8 mouse cellular contexts compared by ENCODE assay signal in genomic region chr3:96262979-96263550, GRCm38 (mm10). TPM values are rescaled to one million over a fixed set of nuclear protein-coding genes. Genes with fewer than 3 reads are reported as not detected.
DNase-seq lines count a peak whose midpoint lies in the region; ATAC-seq lines count a peak whose summit lies in the region.

Gene Hist2h4, minus strand, starts transcription at chr3:96263311.

- peak; percentile 86 for ATAC-seq in intestine, embryonic 14.5 days (replicated peaks; ENCODE audit: low FRiP score, low TSS enrichment, low read depth)
- peak; percentile 85 for ATAC-seq in megakaryocyte progenitor cell, adult 5-6 weeks (replicated peaks; ENCODE audit: poor library complexity)

- peak within 1 kb of the TSS; percentile 85 for H3K9ac ChIP-seq in intestine, embryonic 14.5 days (ENCODE audit: low read length)

- H3K9me3 ChIP-seq in intestine, embryonic 14.5 days (ENCODE audit: control insufficient read depth, low read length): no peaks in the 10 kb centered on the region

- peaks cover 28% of the 10 kb centered on the region for H3K4me1 ChIP-seq in intestine, embryonic 14.5 days (replicated peaks; ENCODE audit: control insufficient read depth, insufficient read depth, low read length)

- peak within 1 kb of the TSS; percentile 63 for H3K4me3 ChIP-seq in intestine, embryonic 14.5 days (ENCODE audit: low read depth, low read length)

- H3K27me3 ChIP-seq in intestine, embryonic 14.5 days (replicated peaks; ENCODE audit: control insufficient read depth, insufficient read depth, low read length): no peaks in the 10 kb centered on the region

- H3K27ac ChIP-seq in intestine, embryonic 14.5 days (ENCODE audit: low read depth): peak within 1 kb of the TSS; percentile 96

- DNase-seq in adrenal gland, adult 18-20 months (ENCODE audit: low spot score in 2 of 2): peak; percentile 94 to 95
- peak; percentile 99 for DNase-seq in embryo, embryonic 10.5 days (ENCODE audit: low spot score)
- peak; percentile 89 for DNase-seq in gastrocnemius, postnatal 14 days
- peak; percentile 99 for DNase-seq in intestine, embryonic 14.5 days (ENCODE audit: low spot score)
- DNase-seq in left cerebral cortex, postnatal 10 days (ENCODE audit: extremely low spot score in 1 of 2, low spot score in 2 of 2): peak; percentile 93 to 98
- DNase-seq in right cerebral cortex, postnatal 10 days (ENCODE audit: low spot score in 2 of 2): peak; percentile 97 to 98
- peak; percentile 96 for DNase-seq in urinary bladder, postnatal 14 days (ENCODE audit: low spot score)

- WGBS in intestine, embryonic 14.5 days: 0% methylated on average over 40 of the region's 40 CpGs

- intact Hi-C loops in gastrocnemius, postnatal 14 days (cut with DNase I; ENCODE audit: low total_unique reads): no loop called here
- intact Hi-C loops in left cerebral cortex, postnatal 10 days (cut with DNase I): no loop called here

- H3K36me3 ChIP-seq in intestine, embryonic 14.5 days (ENCODE audit: control insufficient read depth, insufficient read depth, low read length): no peaks in the 10 kb centered on the region

- peak within 1 kb of the TSS; percentile 68 for H3K4me2 ChIP-seq in intestine, embryonic 14.5 days (ENCODE audit: low read length)

RNA-seq across cellular contexts. Expression of gene Hist2h4, which starts in this region (rescaled TPM):
- 10 to 100 TPM; 21.2 to 22.1 TPM for total RNA-seq in adrenal gland, adult 18-20 months (2021)
- 10 to 100 TPM; 20.5 to 21.2 TPM for total RNA-seq in gastrocnemius, postnatal 14 days (2021)
- 11.1 and 14.2 TPM in 2 replicates for polyA plus RNA-seq in intestine, embryonic 14.5 days (2014; fragmentation: Nextera tagmentation; extraction: Ambion mirVana)
- 10 to 100 TPM; 34.4 to 37.7 TPM for total RNA-seq in left cerebral cortex, postnatal 10 days (2021)
- total RNA-seq in megakaryocyte progenitor cell, adult 5-6 weeks (2015): 111 and 118 TPM in 2 replicates
- total RNA-seq in megakaryocyte progenitor cell, adult 5-6 weeks (2017): 114 and 115 TPM in 2 replicates

Comparison
In these comparisons a context has a peak if more than half of its experiments do, and no peak if none do; other contexts are left out.
1. Peak in every context shown above with its lines: DNase-seq, ATAC-seq, H3K4me3 ChIP-seq and H3K27ac ChIP-seq.